Comparison of ENCODE assay signal across 8 mouse cellular contexts in the genomic region with DNA sequence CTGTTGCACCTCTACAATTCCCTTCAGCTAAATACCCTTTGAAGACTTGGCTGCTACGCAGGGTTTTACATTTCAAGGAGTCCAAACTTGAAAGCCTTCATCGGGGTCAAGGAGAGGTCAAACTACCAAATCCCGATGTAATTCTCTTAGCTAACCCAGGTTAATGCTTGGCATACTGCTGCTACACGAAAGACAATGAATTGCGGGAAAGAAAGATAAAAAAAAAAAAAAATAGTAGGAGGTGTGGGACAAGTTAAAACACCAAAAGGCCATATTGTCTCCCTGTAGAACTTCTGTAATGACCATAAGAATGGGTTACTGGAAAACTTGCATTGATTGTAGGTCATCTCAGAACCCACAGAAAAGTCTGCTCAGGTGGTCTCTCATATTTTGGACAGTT. TPM values are rescaled to one million over a fixed set of nuclear protein-coding genes. Genes with fewer than 3 reads are reported as not detected.
DNase-seq lines count a peak whose midpoint lies in the region; ATAC-seq and TF ChIP-seq lines count a peak whose summit lies in the region.

No protein-coding gene starts in this region.

- H3K4me2 ChIP-seq in embryonic facial prominence, embryonic 15.5 days (replicated peaks), result peak overlapping the region; percentile 62
- peak overlapping the region; percentile 85 for H3K4me2 ChIP-seq in intestine, embryonic 15.5 days (replicated peaks)
- peak overlapping the region; percentile 84 for H3K4me2 ChIP-seq in neural tube, embryonic 12.5 days (replicated peaks)

- DNase-seq in lung, adult 2 months, result no peak
- no peak for DNase-seq in lung, adult 18-20 months
- no peak for DNase-seq in embryo, embryonic 9.5 days (ENCODE audit: extremely low spot score)
- no peak for DNase-seq in natural killer cell, adult 2 months (ENCODE audit: low spot score in 2 of 2)
- no peak for DNase-seq in thymus, postnatal 14 days

- TF ChIP-seq CTCF in lung, adult 2 months (IDR thresholded peaks at IDR 0.05; ENCODE audit: insufficient read depth, low read length), result no peak

- no peak for TF ChIP-seq POLR2A in lung, adult 2 months (IDR thresholded peaks at IDR 0.05; ENCODE audit: borderline replicate concordance, extremely low read depth, low read depth, low read length)

- no peaks in the 10 kb centered on the region for H3K36me3 ChIP-seq in embryonic facial prominence, embryonic 15.5 days
- no peaks in the 10 kb centered on the region for H3K36me3 ChIP-seq in intestine, embryonic 15.5 days
- no peaks in the 10 kb centered on the region for H3K36me3 ChIP-seq in neural tube, embryonic 12.5 days

- 17% methylated on average over 5 of the region's 5 CpGs for WGBS in lung, adult 2 months
- WGBS in embryonic facial prominence, embryonic 15.5 days, result 14% methylated on average over 5 of the region's 5 CpGs
- 13% methylated on average over 5 of the region's 5 CpGs for WGBS in intestine, embryonic 15.5 days
- 19% methylated on average over 5 of the region's 5 CpGs for WGBS in neural tube, embryonic 12.5 days

- no peaks in the 10 kb centered on the region for H3K27me3 ChIP-seq in embryonic facial prominence, embryonic 15.5 days
- no peaks in the 10 kb centered on the region for H3K27me3 ChIP-seq in intestine, embryonic 15.5 days (replicated peaks)
- no peaks in the 10 kb centered on the region for H3K27me3 ChIP-seq in neural tube, embryonic 12.5 days (replicated peaks)

- H3K4me1 ChIP-seq in lung, adult 2 months (ENCODE audit: control insufficient read depth, insufficient read depth, low read length), result peaks cover 2% of the 10 kb centered on the region
- 0 out of 2 replicates have a peak, but pooled peaks cover 4% of the 10 kb centered on the region for H3K4me1 ChIP-seq in embryonic facial prominence, embryonic 15.5 days
- no peaks in the 10 kb centered on the region for H3K4me1 ChIP-seq in intestine, embryonic 15.5 days (replicated peaks)
- 0 out of 2 replicates have a peak, but pooled peaks cover 7% of the 10 kb centered on the region for H3K4me1 ChIP-seq in neural tube, embryonic 12.5 days

- ATAC-seq in embryonic facial prominence, embryonic 15.5 days (ENCODE audit: insufficient number of reproducible peaks, low FRiP score, low TSS enrichment, low read depth), result no peak
- no peak for ATAC-seq in intestine, embryonic 15.5 days
- no peak for ATAC-seq in neural tube, embryonic 12.5 days (ENCODE audit: low FRiP score, low read depth)

- H3K9ac ChIP-seq in embryonic facial prominence, embryonic 15.5 days, result no peak overlapping the region
- no peak overlapping the region for H3K9ac ChIP-seq in intestine, embryonic 15.5 days
- no peak overlapping the region for H3K9ac ChIP-seq in neural tube, embryonic 12.5 days

- H3K27ac ChIP-seq in embryonic facial prominence, embryonic 15.5 days (replicated peaks), result peak overlapping the region; percentile 68; the same call in 1 of the 2 replicates
- 0 out of 2 replicates have a peak overlapping the region, but pooled peaks have one; percentile 58 for H3K27ac ChIP-seq in intestine, embryonic 15.5 days
- no peak overlapping the region for H3K27ac ChIP-seq in neural tube, embryonic 12.5 days

- no peaks in the 10 kb centered on the region for H3K9me3 ChIP-seq in embryonic facial prominence, embryonic 15.5 days (replicated peaks)
- no peaks in the 10 kb centered on the region for H3K9me3 ChIP-seq in intestine, embryonic 15.5 days
- H3K9me3 ChIP-seq in neural tube, embryonic 12.5 days, result no peaks in the 10 kb centered on the region

- peak overlapping the region; percentile 53 for H3K4me3 ChIP-seq in lung, adult 2 months (replicated peaks; ENCODE audit: extremely low read depth, low read depth, low read length)
- peak overlapping the region; percentile 77 for H3K4me3 ChIP-seq in embryonic facial prominence, embryonic 15.5 days (replicated peaks)
- H3K4me3 ChIP-seq in intestine, embryonic 15.5 days (replicated peaks), result peak overlapping the region; percentile 90
- H3K4me3 ChIP-seq in neural tube, embryonic 12.5 days, result peak overlapping the region; percentile 88

RNA-seq across cellular contexts. Expression of a gene that starts 0.6 kb away (rescaled TPM):
- polyA plus RNA-seq in lung, adult 2 months (2012; rRNA removed), result 1.7 and 3.5 TPM in 2 replicates
- 15.6 and 16.9 TPM in 2 replicates for polyA plus RNA-seq in embryonic facial prominence, embryonic 15.5 days (2015; fragmentation: Nextera tagmentation; extraction: Ambion mirVana)
- polyA plus RNA-seq in intestine, embryonic 15.5 days (2015; fragmentation: Nextera tagmentation; extraction: Ambion mirVana), result 13.2 and 14.8 TPM in 2 replicates
- 22.3 and 22.6 TPM in 2 replicates for polyA plus RNA-seq in neural tube, embryonic 12.5 days (2016; fragmentation: Nextera tagmentation; extraction: Ambion mirVana)
